Mouse (Mus musculus) A20 (cell line): ENCODE results near the gene Ddah2.
"Not testable (repeated sequence)": the region's sequence is repeated elsewhere in the genome, so short reads cannot be mapped to it uniquely, and the experiment has no call there.

Experiments used
- DNase-seq: peaks from one replicate; pipeline ENCODE4 v3.0.0-alpha.2; 2011; ENCODE audit warnings: low read depth, low spot score

The Ddah2 gene

DNA sequence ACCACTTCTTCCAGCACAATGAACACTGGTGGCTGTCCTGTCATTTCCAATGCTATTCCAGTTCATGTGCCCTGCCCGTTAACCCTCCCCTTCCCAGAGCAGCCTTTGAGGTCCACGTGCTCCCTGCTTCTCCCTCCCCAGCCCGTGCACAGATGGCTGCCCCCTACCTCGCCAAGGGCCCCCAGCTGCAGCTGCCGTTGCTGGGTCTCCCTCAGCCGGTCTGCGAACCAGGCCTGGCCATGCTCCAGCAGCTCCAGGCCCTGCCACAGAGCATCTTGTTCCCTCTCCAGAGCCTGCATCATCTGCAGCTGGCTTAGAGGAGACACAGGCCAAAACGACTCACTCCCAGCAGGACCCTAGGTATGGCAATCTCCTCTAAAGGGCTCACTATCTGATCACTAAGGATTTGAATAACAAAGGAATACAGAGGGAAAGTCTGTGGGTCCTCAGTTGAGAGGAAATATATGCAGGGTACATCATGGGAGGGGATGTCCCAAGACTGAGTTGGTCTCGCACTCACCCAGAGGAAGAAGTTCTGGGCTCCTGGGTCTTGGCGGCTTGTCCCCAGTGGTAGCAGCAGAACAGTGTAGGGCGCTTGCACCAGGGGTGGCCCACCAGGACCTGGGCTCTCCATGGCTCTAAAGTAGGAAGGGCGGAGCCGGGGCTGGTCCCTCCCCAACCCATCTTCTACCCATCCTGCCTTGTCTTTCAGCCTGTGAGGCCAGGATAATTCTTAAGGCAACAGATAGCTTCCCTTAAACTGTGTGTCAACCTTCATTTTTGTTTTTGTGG lies 31.4 kb upstream of the Ddah2 start, which contains the start of gene Sapcd1:
TSS of gene Sapcd1 (minus strand) at position 740 of the 792 bp plus-strand sequence.
- peak; percentile 84 for DNase-seq

DNA sequence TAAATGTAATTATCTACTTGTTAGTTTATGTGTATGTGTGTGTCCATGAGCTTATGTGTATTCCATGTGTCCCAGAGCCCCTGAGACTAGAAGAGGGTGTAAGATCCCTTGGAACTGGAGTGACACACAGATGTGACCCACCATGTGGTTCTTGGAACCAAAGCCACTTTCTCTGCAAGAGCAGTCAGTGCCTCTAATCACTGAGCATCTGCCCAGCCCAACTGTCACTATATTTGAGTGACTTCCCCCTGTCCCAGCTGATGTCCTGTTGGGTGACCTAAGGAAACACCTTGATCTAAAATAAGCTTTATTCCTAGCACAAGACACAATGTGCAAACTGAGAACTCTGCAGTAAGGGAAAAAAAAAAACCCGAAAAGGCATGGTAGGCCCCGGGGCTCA lies 30.5 kb upstream of the Ddah2 start:
- no peak for DNase-seq

GRCm38 (mm10) chr17:35029691-35030532 lies 28.9 kb upstream of the Ddah2 start:
- DNase-seq, result no peak

GRCm38 (mm10) chr17:35031272-35031671 lies 27.6 kb upstream of the Ddah2 start:
- no peak for DNase-seq

DNA sequence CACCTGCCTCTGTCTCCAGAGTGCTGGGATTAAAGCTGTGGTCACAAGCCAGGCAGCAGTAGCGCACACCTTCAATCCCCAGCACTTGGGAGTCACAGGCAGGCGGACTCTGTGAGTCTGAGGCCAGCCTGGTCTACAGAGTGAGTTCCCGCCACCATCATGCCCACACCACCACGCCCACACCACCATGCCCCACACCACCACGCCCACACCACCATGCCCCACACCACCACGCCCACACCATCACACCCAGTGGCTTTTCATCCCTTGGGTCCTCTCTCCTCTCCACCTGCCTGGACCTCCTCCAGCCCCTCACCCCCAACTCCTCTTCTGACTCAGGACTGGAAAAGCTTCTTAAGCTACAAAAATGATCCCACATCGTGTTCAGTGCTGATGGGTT lies 27.0 kb upstream of the Ddah2 start:
- no peak for DNase-seq

- peak; percentile 48 for DNase-seq
These were observed 26.4 kb upstream of the Ddah2 start for GRCm38 (mm10) chr17:35032323-35032870.

GRCm38 (mm10) chr17:35033703-35034102 lies 25.1 kb upstream of the Ddah2 start:
- DNase-seq, result not testable (repeated sequence)

DNA sequence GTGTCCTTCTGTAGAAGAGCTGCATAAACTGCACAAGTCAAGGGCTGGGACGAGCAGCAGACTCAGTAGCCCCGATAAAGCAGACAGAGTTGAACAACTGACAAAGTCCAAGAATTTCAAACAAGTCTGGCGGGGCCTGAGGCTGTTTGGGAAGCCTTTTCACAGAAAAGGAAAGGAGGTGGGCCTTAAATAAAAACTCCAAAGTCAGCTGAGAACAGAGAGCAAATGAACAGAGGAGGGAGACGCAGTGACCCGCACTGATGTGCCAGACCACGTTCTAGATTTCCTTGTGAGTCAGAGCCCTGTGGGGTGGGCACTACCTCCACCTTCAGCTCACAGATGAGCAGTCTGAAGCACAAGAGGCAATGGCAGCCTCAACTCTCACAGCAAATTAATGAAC lies 23.9 kb upstream of the Ddah2 start:
- no peak for DNase-seq

DNA sequence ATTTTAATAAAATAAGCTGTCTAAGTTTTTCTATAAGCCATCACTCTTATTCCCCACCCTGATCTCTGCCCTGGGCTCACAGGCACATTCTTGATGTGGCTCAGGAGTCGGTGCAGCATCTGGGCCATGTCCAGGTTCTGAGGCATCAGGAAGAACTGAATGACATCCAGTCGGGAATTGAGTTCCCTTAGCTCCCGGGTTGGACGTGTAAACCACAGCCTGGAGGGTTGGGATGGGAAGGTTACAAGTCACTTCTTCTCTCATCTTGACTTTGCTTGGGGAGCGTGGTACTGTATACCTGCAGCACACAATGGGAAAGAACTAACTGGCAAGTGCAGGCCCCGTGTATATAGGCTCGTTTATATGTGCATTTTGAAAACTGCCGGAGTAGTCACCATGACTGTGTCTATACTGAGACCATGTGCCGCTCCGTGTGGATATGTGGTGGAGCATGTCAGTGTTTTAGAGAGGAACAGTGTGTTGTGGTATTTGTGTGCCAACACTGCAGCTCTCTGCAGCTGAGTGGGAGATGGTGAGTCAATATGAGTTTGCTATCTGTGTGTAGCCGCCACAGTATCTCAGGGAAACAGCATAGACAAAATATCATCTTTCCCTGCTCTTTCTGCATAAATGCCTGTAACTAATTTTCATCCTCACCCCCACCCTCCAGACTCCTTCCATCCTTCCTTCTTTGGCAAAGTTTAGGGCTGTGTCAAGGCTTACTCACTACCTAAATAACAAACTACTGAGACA lies 19.5 kb upstream of the Ddah2 start:
- DNase-seq, result no peak

GRCm38 (mm10) chr17:35043794-35044193 lies 15.0 kb upstream of the Ddah2 start:
- no peak for DNase-seq

DNA sequence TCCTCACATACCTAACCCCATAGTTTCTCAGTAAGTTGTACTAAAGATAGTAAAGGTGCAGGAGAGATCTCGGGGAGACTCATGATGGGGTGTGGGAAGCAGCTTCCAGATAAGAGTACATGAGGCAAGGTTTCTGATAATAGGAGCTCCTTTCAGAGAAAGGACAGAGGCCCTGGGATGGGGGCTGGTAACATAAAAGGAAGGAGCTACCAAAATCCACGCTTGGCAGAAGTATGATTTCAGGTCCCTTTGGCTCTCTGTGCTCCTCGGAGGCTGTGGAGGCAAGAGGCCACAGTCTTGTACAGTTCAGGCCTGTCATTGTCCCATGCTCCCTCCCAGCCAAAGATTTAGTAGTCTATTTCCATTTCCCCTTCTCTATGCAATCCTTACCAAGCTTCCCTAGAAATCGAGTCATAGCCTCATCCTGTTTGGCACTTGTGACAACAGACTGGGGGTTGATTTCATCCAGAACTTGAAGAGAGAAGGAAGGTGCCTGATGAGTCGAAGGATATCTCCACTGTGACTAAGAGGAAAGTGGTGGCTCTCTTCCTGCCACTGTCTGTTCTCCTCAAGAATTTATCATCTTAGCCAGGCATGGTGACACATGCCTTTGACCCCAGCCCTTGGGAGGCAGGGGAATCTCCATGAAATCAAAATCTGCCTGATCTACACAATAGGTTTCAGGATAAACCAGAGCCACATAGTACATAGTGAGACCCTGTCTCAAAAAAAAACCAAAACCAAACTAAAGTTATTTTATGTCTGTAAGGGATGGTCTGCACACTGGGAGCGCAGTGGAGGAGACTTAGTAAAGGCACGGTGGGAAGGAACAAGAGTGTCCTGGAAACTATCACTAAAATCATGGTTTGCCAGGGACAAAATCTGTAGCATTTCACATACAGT lies 13.7 kb upstream of the Ddah2 start:
- no peak for DNase-seq

- DNase-seq, result peak; percentile 57
These were observed 12.8 kb upstream of the Ddah2 start for GRCm38 (mm10) chr17:35045807-35046680.

DNA sequence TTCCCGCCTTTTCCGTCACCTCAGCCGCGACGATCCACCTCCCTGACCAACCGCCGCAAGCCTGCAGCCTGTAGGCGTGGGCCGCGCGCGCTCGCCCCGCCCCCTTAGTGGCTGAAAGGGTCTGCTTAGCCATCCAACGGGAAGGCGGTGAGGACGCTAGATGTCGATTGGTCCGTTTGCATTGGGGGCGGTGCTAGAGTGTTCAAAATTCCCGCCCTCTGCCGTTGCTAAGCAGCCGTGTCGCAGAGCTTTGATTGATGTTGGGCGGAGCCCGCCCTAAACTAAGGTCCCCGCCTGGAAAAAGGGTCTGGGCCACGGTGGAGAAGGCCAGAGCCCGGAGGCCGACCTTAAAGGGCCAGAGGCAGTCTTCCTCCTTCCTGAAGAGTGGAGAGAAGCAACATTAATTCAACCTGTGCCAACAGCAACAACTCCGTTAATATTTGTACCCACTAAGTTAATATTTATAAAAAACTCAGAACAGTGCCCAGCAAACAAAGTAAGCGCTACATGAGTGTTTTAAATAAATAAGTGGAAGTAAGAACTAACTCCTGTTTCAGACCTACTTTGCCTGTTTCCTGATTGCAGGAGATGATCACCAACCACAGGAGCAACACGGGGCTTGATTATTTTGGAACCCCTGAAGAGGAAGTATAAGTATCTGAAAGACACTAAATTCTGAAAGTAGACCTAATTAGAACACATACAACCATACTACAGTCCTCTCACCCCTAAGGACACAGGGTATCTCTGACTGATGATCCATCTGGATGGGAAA lies 12.0 kb upstream of the Ddah2 start, which contains the start of gene Msh5:
TSS of gene Msh5 (minus strand) at position 65 of the 775 bp plus-strand sequence.
- peak; percentile 100 for DNase-seq

DNA sequence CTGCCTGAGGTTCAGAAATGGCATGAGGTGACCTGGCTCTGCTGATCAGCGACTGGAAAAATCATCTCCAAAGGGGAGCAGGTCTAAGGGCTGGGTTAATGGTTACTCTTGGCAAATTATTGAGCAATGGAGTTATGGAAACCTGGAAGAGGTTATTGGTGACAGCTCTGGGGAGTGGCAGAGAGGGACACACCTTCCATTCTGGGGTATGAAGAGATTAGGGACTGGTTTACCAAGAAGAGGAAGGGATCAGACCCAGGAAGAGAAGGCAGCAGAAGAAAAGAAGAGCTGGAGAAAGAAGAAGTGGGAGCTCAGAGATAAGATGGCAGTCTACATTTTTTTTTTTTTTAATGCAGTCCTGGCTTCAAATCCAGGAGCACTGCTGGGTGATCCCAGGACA lies 11.1 kb upstream of the Ddah2 start:
- no peak for DNase-seq

DNA sequence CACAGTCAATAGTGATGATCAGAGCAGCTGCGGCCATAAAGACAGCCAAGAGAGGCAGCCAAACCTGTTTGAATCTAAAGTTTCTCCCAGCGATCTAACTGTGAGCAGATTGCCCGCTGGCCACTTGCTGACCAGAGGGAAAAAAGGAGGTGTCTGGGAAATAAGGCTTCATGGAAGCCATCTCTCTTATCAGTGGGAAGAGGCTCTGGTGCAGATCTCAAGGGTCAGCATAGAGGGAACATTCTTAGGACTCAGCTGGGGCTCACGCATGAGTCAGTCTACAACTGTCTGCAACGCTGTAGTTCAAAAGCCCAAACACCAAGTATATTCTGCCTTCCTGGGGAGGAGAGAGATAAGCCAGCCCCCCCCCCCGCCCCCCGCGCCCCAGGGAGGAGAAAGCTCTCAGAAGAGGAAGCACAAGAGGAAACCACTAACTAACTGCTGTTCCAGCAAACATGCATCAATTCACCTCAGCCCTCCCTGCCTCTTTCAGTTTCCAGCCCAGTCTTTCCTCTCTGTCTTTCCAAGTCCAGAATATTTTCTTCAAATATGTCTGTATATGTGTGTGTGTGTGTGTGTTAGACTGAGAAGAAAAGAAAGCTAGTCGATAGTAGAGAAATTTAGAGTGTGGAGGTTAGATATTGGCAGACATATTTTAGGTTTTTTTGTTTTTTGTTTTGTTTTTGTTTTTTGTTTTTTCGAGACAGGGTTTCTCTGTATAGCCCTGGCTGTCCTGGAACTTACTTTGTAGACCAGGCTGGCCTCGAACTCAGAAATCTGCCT lies 10.5 kb upstream of the Ddah2 start:
- DNase-seq, result peak; percentile 78

DNA sequence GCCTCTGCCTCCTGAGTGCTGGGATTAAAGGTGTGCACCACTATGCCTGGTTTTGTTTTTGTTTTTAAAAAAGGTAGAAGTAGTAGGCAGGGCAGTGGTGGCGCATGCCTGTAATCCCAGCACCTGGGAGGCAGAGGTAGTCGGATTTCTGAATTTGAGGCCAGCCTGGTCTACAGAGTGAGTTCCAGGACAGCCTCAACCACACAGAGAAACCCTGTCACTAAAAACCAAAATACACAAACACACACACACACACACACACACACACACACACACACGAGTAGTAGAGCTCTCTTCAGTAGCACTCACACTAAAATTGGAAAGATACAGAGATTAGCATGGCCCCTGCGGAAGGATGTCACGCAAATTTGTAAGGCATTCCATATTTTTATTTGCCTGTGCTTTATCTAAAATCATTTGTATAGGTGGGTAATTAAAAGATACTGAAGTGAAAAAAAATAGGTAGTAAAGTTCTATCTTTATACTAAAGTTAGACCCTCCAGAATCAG lies 9.8 kb upstream of the Ddah2 start:
- DNase-seq, result peak; percentile 58

DNA sequence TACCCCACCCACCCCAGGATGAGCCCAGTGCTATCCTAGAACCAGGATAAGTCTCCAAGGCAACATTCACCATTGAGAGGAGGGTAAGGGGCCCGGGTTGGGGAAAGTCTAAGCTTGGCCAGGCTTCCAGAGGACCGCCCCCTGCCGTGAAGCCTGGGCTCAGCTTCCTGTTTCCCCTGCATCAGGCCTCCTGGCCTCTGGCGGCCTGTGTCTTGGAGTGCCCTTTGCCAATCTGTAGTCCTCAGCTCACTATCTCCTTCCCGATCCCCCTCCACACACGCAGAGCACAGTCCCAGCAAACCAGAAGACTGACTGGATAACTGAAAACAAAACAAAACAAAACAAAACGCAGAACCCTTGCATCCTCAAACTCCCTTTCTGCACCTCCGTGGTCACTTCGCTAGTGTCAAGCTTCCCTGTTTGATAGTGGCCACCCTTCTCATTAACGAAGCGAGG lies 9.2 kb upstream of the Ddah2 start, which contains the start of gene Clic1:
TSS of gene Clic1 (plus strand) at position 406 of the 456 bp plus-strand sequence.
- DNase-seq, result peak; percentile 80
